Mouse (Mus musculus): Measurements from ENCODE around the gene Wdfy2.

GRCm38 (mm10) chr14:62963632-62964031 lies 126.2 kb downstream of the Wdfy2 start:
- TF ChIP-seq CTCF (IDR thresholded peaks at IDR 0.05; ENCODE audit: low read depth) = no peak
- no peak for TF ChIP-seq EP300 (optimal IDR thresholded peaks at IDR 0.05)
